Mouse (Mus musculus) megakaryocyte-erythroid progenitor cell, adult 5-6 weeks (primary cell): ENCODE measurements around the gene Serpinf2. TPM values are rescaled to one million over a fixed set of nuclear protein-coding genes. Genes with fewer than 3 reads are reported as not detected.

Experiments used
- ATAC-seq: replicated peaks from 2 replicates; pipeline ENCODE4 v1.8.0; 2016; ENCODE audit warnings: mild to moderate bottlenecking, inconsistent platforms; ENCODE audit not compliant: severe bottlenecking, poor library complexity, low FRiP score, low TSS enrichment
- total RNA-seq, 2 experiments: library from RNA; stranded (forward) in 1 of 2; stranded (reverse) in 1 of 2; fragments of 200-1000, 215-1000 nt in 1 of 2; fragments of >200 nt in 1 of 2; fragmentation: Nextera tagmentation in 1 of 2; gene quantifications; 2 replicates each; pipeline ENCODE4 v1.2.3; 2014 to 2017

Gene Serpinf2
- total RNA-seq, 2 experiments from 2014 or later: not detected

DNA sequence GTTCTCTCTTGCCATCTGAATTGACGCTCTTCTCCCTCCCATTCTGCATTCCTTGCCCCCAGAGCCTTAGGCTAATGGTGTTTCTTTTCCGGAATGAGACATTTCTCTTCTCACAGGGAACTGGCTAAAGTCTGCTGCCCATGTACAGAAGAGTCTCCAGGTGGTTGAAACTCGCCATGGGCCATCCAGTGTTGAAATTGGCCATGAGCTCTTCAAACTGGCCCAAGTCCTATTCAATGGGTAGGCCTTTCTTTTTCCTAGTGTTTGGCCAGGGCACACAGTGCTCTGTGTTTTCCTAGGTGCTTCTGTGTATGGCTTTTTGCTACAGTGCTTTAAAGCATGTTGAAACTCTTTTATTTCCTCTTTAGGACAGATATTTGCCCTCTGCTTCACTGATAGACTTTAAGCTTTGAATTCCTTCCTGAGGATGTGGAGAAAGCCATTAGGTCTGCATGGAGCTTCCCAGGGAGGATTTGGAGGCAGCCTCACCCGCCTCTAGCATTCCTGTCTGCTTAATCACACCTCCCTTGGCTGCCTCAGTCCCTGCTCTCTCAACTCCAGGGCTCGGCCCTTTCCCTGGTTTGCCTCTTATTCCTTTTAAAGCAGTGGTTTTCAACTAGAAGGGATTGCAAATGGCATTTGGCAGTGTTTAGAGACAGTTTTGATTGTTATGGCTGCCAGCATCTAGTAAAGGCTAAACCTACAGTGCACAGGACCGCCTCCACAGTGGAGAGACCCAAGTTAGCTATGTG, 35.9 kb downstream of the Serpinf2 start:
- ATAC-seq: no peak

DNA sequence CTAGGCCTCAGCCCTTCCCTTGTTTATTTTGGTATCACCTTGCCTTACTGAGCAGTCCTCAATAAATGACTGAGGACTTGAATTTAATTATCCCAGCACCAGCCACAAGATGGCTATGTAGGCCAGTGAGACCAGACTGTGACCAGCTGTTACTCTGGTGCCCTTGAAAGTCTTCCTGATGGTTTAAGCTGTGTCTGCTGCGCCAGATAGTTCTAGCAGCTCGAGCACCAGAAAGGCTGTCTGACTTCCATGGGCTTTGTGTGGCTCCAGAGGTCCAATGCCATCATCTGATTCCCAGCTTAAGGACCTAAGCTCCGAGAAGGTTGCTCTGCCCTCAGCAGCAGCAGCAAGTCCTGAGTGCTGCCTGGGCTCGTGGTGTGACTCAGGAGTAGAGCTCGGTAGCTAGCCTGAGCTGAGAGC, 37.1 kb downstream of the Serpinf2 start:
- peak; percentile 53 for ATAC-seq

DNA sequence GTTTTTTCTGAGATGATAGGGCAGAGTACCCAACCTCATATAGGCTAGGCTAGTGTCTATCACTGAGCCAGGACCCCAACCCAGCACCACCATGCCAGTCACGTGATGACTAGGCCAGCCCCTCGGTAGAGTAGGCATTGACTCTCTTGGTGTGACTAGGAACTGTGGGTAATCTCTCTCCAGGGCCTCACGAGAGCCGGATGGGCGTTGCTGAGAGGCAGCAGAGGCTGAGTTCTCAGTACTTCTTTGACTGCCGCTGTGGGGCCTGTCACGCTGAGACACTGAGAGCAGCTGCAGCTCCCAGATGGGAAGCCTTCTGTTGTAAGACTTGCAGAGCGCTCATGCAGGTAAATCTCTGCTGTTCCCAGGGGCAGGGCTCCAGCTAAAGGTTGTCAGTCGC, 39.3 kb downstream of the Serpinf2 start:
- ATAC-seq: no peak

DNA sequence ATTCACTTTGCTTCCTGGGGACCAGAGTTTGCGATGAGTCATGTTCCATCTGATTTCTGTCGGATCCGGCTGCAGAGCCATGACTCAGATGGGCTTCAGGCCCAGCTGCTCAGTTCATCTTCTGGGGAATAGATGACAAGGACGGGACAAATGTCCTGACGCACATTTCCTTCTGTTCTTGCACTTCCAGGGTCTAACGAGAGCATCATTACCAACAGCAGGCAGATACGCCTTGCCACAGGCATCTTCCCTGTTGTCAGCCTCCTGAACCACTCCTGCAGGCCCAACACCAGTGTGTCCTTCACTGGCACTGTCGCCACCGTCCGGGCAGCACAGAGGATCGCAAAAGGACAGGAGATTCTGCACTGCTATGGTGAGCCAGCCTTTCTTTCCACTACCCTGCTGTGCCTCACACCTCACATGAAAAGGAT, 40.0 kb downstream of the Serpinf2 start:
- no peak for ATAC-seq

DNA sequence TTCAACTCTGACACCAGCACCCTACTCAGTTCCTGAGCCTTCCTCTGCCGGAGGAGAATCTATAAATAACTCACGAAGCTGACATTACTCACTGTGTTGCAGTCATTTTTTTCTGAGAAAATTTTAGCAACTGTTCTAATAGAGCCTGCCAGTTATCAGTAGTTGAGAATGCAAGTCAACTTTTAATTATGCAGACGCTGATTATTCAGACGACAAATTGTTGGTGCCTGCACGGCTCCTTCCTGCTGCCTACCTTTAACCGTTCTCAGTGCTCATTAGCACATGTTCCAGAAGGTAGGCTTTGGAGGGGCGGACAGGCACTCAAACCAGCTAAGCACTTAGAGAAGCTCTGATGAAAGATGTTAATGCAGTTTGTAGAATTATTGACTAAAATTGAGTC, 41.9 kb downstream of the Serpinf2 start:
- ATAC-seq: no peak

DNA sequence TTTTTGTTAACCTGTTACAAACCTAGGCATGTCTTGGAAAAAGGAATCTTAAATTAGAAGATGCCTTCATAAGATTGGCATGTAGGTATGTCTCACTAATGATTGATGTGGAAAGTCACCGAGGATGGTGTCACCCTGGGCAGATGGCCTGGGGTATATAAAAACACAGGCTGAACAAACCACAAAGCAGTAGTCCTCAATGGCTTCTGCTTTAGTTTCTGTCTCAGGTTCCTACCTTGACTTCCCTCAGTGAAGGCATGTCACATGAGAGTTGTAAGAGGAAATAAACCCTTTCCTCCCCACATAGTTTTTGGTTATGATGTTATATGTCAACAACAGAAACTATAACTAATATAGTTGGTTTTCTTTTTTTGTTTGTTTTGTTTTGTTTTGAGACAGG, 43.8 kb downstream of the Serpinf2 start:
- ATAC-seq: no peak

DNA sequence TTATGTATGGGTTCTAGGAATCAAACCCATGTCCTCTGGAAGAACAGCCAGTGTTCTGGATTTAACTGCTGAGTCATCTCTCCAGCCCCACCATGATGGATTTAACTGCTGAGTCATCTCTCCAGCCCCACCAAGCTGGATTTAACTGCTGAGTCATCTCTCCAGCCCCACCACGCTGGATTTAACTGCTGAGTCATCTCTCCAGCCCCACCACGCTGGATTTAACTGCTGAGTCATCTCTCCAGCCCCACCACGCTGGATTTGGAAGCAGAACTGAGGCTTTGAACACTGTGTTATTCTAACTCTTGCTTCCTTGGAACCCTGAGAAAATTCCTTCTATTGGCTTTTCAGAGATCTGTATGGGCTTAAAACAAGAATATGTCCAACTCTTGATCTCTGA, 55.9 kb downstream of the Serpinf2 start:
- ATAC-seq: 0 out of 2 replicates have a peak, but pooled peaks have one; percentile 44

Other genes starting within 250 kb of the Serpinf2 start
- gene Dph1, start 248.3 kb downstream of the Serpinf2 start, total RNA-seq (2014; fragmentation: Nextera tagmentation): 22.3 and 25.0 TPM in 2 replicates
- gene Dph1, start 248.3 kb downstream of the Serpinf2 start, total RNA-seq (2017): 13.3 and 14.2 TPM in 2 replicates
- gene Rtn4rl1, start 245.8 kb downstream of the Serpinf2 start, total RNA-seq (2014; fragmentation: Nextera tagmentation): not detected in 2 replicates
- 0.80 TPM in 1 of 2 replicates, not detected in the other for gene Rtn4rl1, start 245.8 kb downstream of the Serpinf2 start, total RNA-seq (2017)
- 96.8 and 101 TPM in 2 replicates for gene Rpa1, start 91.3 kb downstream of the Serpinf2 start, total RNA-seq (2014; fragmentation: Nextera tagmentation)
- gene Rpa1, start 91.3 kb downstream of the Serpinf2 start, total RNA-seq (2017): 168 and 179 TPM in 2 replicates
- 4.0 and 12.1 TPM in 2 replicates for gene Smyd4, start 91.2 kb downstream of the Serpinf2 start, total RNA-seq (2014; fragmentation: Nextera tagmentation)
- 9.2 and 16.7 TPM in 2 replicates for gene Smyd4, start 91.2 kb downstream of the Serpinf2 start, total RNA-seq (2017)
- gene Serpinf1, start 16.9 kb downstream of the Serpinf2 start, total RNA-seq (2014; fragmentation: Nextera tagmentation): 0.59 TPM in 1 of 2 replicates, not detected in the other
- gene Serpinf1, start 16.9 kb downstream of the Serpinf2 start, total RNA-seq (2017): 0.47 and 6.4 TPM in 2 replicates
- 24.6 and 32.2 TPM in 2 replicates for gene Wdr81, start 15.1 kb upstream of the Serpinf2 start, total RNA-seq (2014; fragmentation: Nextera tagmentation)
- gene Wdr81, start 15.1 kb upstream of the Serpinf2 start, total RNA-seq (2017): 7.1 and 23.4 TPM in 2 replicates
- gene Tlcd2, start 22.1 kb upstream of the Serpinf2 start, total RNA-seq (2014; fragmentation: Nextera tagmentation): 13.8 and 19.9 TPM in 2 replicates
- 9.5 and 14.7 TPM in 2 replicates for gene Tlcd2, start 22.1 kb upstream of the Serpinf2 start, total RNA-seq (2017)
- 160 and 198 TPM in 2 replicates for gene Prpf8, start 47.2 kb upstream of the Serpinf2 start, total RNA-seq (2014; fragmentation: Nextera tagmentation)
- 118 and 144 TPM in 2 replicates for gene Prpf8, start 47.2 kb upstream of the Serpinf2 start, total RNA-seq (2017)
- 1.5 TPM in 1 of 2 replicates, not detected in the other for gene Rilp, start 70.5 kb upstream of the Serpinf2 start, total RNA-seq (2014; fragmentation: Nextera tagmentation)
- gene Rilp, start 70.5 kb upstream of the Serpinf2 start, total RNA-seq (2017): 0.72 TPM in 1 of 2 replicates, not detected in the other
- gene Scarf1, start 73.9 kb upstream of the Serpinf2 start, total RNA-seq (2014; fragmentation: Nextera tagmentation): 1.0 TPM in 1 of 2 replicates, not detected in the other
- 0.65 TPM in 1 of 2 replicates, not detected in the other for gene Scarf1, start 73.9 kb upstream of the Serpinf2 start, total RNA-seq (2017)
- gene Slc43a2, start 92.1 kb upstream of the Serpinf2 start, total RNA-seq (2014; fragmentation: Nextera tagmentation): 1.2 and 2.2 TPM in 2 replicates
- 1.9 and 2.9 TPM in 2 replicates for gene Slc43a2, start 92.1 kb upstream of the Serpinf2 start, total RNA-seq (2017)
- gene Pitpna, start 148.5 kb upstream of the Serpinf2 start, total RNA-seq (2014; fragmentation: Nextera tagmentation): 69.0 and 96.5 TPM in 2 replicates
- gene Pitpna, start 148.5 kb upstream of the Serpinf2 start, total RNA-seq (2017): 46.2 and 58.2 TPM in 2 replicates
- 33.8 and 34.5 TPM in 2 replicates for gene Inpp5k, start 191.4 kb upstream of the Serpinf2 start, total RNA-seq (2014; fragmentation: Nextera tagmentation)
- 19.9 and 26.5 TPM in 2 replicates for gene Inpp5k, start 191.4 kb upstream of the Serpinf2 start, total RNA-seq (2017)
- 36.5 and 37.4 TPM in 2 replicates for gene Myo1c, start 210.9 kb upstream of the Serpinf2 start, total RNA-seq (2014; fragmentation: Nextera tagmentation)
- 13.5 and 32.6 TPM in 2 replicates for gene Myo1c, start 210.9 kb upstream of the Serpinf2 start, total RNA-seq (2017)
- gene Crk, start 239.7 kb upstream of the Serpinf2 start, total RNA-seq (2014; fragmentation: Nextera tagmentation): 33.0 and 38.5 TPM in 2 replicates
- gene Crk, start 239.7 kb upstream of the Serpinf2 start, total RNA-seq (2017): 29.5 and 39.8 TPM in 2 replicates